Mouse (Mus musculus) adrenal gland, adult (tissue): ENCODE measurements around the gene Gm21905.

Experiments used
- DNase-seq, 2 experiments: peaks; one replicate each; pipeline ENCODE4 v3.0.0; 2022 to 2023; ENCODE audit warnings: low spot score in 1 of 2; ENCODE audit not compliant: inconsistent age in 2 of 2

Gene Gm21905

DNA sequence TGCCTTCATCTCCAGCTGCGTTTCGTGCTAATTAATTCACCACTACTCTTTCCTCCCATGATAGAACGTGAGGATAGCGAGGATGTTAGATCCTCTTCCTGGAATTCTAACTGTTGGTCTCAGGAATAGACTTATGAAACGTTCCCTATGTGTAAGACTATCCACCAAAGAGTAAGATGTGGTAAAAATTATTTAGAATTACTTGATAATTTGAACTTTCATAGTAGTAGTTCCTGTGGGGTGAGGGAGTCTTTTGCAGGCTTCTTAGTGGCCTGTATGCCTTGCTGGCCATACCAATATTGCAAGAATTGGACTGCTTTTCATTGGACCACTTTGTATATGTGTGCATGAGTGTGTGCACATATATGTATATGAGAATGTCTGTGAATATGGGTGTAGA lies at the start of gene Gm21905:
TSS of gene Gm21905 (minus strand) at position 101 of the 400 bp plus-strand sequence.
- no peak for DNase-seq

DNA sequence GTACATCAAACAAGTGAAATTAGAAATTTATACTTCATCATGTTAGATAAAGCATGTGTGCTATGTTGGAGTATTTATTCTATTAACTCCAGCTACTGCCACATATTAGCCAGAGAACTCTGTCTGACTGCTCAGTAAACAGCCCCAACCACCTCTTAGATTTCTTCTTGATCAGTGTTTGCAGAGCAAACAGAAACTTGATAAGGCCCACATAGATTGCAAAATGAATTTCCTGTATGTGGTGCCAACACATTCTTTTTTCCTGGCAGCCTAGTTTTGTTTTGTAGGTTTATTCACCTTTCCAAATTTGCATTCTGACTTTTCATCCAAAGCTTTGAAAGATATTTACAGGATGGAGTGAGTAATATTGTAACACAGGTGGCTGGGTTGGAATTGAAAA lies 44.2 kb upstream of the Gm21905 start:
- no peak for DNase-seq

- DNase-seq, result no peak
Observed at GRCm38 (mm10) chr5:67981946-67982526, 35.8 kb upstream of the Gm21905 start.

GRCm38 (mm10) chr5:67969536-67969935 lies 23.3 kb upstream of the Gm21905 start:
- no peak for DNase-seq

DNA sequence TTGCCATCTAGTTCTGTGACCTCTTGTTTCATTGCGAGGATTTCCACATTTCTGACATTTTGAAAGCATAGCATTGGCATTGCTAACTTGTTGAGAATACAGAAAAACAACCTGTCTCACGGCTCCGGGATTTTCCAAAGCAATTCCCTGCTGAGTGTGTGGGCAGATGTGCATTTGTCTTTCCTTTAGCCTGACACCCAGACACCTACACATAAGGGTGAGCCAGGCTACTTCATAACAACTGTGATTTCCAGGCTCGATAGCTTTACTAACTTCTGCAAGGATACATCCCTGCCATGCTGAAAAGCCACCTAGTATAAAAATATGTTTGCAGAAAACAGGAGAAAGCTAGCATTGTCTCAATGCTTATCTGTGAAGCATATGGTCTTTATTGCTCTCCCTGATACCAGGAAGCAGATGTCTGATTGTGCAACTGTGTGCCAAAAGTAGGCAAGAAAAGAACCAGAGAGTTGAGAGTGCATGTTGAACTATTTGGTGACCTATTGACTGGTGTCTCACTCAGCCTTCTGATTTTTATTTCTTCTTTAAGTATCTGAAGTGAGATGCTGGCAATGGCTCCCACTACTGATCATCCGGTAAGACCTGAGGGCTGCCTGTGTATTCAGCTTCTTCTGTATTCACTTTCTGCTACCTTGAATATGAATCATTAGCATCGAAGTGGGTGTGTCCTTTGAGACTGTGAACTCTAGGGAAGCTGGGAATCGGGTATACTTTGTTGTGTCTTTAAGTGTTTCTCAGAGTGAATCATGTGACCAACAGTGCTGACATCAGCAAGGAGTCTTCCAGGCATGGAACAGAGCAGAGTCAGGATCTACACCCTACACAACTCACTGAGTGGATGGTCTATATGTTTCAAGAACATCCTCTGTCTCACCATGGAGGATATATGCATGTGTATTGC lies 15.7 kb upstream of the Gm21905 start:
- DNase-seq, result peak in 1 of 2 experiments; percentile 29

- no peak for DNase-seq
Observed at GRCm38 (mm10) chr5:67955486-67955885, 9.3 kb upstream of the Gm21905 start.

DNA sequence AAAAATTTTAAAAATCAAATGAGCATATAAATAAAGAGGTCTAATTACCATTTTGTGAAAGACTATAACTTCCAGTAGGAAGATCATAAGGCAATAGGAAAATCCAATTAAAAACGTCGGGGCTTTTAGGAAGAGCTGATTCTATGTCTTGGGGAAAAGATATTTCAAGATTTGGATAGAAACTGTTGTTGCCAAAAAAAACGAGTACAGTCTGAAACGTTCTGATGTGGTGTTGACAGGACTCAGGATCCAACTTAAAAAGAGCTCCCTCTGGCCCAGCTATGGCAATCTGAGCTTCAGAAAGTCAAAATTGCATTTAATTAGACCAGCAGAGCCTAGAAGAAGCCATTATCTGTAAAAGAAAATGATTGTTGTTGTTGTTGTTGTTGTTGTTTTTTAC lies 7.9 kb upstream of the Gm21905 start:
- DNase-seq, result no peak

GRCm38 (mm10) chr5:67948074-67948473 lies 1.9 kb upstream of the Gm21905 start:
- no peak for DNase-seq

DNA sequence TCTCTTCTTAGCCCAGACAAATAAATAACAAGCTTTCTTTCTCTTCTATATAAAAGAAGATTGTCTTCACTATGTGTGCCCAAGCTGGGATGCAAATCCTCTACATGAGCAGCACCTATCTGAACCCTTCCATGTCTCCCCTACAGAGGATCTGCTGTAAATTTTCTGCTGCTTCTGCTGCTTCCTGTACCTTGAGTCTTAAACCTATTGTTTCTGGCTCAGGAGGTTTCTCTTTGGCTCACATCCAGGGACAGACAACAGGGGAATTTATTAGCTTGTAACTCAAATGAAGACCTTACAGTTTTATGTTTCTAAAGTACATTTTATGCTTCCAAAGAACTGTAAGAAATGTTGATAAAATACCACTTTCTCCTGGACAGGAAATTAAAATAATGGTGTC lies 785 bp upstream of the Gm21905 start:
- DNase-seq, result peak in 1 of 2 experiments; percentile 27

- DNase-seq, result no peak
Observed at GRCm38 (mm10) chr5:67944074-67944785, 2.0 kb downstream of the Gm21905 start.

DNA sequence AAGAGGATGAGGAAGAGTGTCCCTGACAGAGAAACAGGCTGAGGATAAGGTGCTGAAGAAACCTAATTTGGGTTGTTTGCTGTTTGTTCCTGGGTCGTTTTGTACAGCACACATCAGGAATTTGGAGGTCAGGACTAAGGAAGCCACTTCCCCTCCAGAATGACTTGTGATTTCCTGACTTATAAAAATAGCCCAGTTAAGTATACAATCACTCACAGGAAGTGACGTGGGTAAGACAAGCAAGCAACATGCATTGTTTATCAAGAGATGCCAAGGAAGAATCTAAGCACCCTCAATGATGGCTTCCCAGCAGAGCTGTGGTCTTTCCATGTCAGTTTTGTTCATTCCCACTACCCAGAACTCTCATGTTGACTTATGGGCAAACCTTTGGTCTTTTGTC lies 3.0 kb downstream of the Gm21905 start:
- DNase-seq, result peak in 1 of 2 experiments; percentile 34

DNA sequence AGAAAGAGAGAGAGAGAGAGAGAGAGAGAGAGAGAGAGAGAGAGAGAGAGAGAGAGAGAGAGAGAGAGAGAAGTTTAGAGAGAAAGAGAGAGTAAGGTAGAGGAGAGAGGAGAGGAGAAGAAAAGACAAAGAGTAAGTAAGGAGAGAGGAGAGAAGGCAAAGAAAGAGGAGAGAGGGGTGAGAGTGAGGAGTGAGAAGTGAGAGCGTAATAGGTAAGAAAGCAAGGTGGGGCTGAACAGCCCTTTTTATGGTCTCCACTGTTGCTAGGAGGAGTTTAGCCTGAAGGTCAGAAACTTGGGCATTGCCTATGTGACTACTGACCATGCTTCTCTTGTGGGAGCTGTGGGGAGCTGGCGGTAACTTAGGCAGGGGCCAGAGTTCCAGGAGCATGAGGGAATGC lies 4.9 kb downstream of the Gm21905 start, which contains the start of gene Gm5108:
TSS of gene Gm5108 (plus strand) at position 301 of the 400 bp plus-strand sequence.
- no peak for DNase-seq

- DNase-seq, result no peak
Observed at GRCm38 (mm10) chr5:67931623-67932022, 14.6 kb downstream of the Gm21905 start.

GRCm38 (mm10) chr5:67930584-67930983 lies 15.6 kb downstream of the Gm21905 start:
- no peak for DNase-seq

- DNase-seq, result no peak
Observed at GRCm38 (mm10) chr5:67904555-67904954, 41.7 kb downstream of the Gm21905 start.

DNA sequence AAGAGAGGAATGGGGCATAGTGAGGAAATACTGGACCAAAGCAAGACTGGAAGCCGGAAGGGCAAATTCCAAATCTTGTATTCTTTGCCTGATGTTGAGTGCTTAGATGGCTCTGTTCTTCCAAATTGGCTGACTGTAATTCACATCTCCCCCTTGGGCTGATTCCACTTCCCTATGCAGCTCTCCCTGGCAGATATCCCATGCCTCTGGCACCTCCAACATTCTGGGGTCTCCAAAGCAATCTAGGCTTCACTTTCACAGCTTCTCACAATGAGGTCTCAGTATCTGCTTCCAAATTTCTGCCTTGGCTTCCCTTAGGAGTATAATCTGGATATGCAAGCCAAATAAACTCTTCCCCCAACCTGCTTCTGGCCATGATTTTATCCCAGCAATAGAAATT lies 47.3 kb downstream of the Gm21905 start:
- no peak for DNase-seq

DNA sequence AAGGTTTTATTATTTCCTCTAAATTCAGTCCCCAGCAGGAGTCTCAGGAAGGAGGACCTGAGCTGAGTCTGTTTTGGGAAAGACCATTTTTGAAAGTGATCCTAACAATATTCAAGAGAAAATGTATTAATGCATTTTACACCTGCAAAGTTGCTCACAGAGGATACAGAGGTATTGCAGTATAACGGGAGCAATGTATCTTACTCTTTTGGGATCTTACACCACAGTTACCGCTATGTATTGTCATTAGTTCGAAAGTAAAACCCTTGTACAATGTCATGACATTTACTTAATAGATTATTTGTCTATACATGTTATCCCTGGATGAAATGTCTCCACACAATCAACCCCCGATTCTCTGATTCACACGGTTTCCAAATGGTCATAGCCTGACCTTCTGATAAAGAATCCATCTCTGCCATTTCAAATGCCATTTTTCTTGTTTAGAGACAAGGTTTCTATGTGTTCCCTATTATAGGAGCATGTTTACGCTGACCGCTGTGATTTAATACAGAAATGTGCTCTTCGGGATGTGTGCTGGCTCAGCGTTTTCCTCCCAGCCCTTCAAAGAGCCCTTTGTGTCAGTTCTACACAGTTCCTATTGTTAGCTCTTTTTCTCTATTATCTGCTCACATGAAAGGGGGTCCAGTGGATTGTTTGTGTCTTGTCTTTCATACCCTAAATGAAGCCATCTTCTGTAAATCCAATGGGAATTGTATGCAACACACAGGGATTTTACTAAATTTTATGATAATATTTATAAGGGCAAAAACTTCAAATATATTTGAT lies 61.6 kb downstream of the Gm21905 start:
- DNase-seq, result no peak

DNA sequence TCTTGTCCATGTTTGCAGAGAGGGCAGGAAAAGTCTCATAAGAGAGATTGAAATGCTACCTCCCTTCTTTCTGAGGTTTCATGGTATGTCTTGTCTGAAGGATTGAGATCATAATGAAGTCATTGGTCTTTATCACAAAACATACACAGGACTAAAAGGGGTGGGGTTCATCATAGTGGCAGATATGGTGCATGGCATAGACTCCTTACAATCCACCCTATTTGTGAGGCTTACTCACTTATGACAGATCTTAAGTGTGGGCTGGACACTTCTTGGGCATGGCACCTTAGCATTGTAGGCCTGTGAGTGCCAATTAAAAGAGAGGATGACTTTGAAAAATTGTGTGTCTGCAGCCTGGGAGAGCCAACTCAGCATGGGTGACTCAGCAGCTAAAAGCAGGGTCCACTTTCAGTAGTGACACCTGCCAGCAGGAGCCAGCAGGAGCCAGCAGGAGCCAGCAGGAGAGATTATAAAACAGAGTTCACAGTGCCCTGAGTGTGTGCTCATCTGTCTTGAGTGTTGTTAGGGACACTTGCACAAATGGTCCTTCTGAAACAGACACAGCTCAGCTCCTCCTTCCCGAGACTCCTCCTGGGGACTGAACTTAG lies 62.6 kb downstream of the Gm21905 start:
- DNase-seq, result peak in 1 of 2 experiments; percentile 27
